Mouse (Mus musculus) liver, adult (tissue): ENCODE results near the gene E330017A01Rik.

Experiments used
- GATA4 ChIP-seq: IDR thresholded peaks from 2 replicates; pipeline ENCODE4 v1.6.1; 2014; ENCODE audit warnings: mild to moderate bottlenecking, low read length; ENCODE audit not compliant: insufficient replicate concordance

Gene E330017A01Rik

GRCm38 (mm10) chr16:58627597-58628335 is 10.8 kb downstream of the E330017A01Rik start:
- TF ChIP-seq GATA4: no peak

GRCm38 (mm10) chr16:58623944-58624343 is 14.6 kb downstream of the E330017A01Rik start:
- no peak for TF ChIP-seq GATA4

- TF ChIP-seq GATA4: no peak
Observed at GRCm38 (mm10) chr16:58623114-58623513, 15.4 kb downstream of the E330017A01Rik start.

- TF ChIP-seq GATA4: no peak
Observed at GRCm38 (mm10) chr16:58622377-58622776, 16.2 kb downstream of the E330017A01Rik start.

- TF ChIP-seq GATA4: no peak
Observed at GRCm38 (mm10) chr16:58617346-58617745, 21.2 kb downstream of the E330017A01Rik start.

GRCm38 (mm10) chr16:58616878-58617277 is 21.7 kb downstream of the E330017A01Rik start, which contains the start of gene Gm813:
TSS of gene Gm813 (minus strand) at chr16:58616978.
- no peak for TF ChIP-seq GATA4

GRCm38 (mm10) chr16:58612969-58613368 is 25.6 kb downstream of the E330017A01Rik start:
- no peak for TF ChIP-seq GATA4

GRCm38 (mm10) chr16:58607101-58607500 is 31.4 kb downstream of the E330017A01Rik start:
- TF ChIP-seq GATA4: no peak

- TF ChIP-seq GATA4: no peak
Observed at GRCm38 (mm10) chr16:58604680-58605079, 33.9 kb downstream of the E330017A01Rik start.

GRCm38 (mm10) chr16:58603831-58604230 is 34.7 kb downstream of the E330017A01Rik start:
- no peak for TF ChIP-seq GATA4

- no peak for TF ChIP-seq GATA4
Observed at GRCm38 (mm10) chr16:58600846-58601245, 37.7 kb downstream of the E330017A01Rik start.

GRCm38 (mm10) chr16:58591299-58591698 is 47.2 kb downstream of the E330017A01Rik start:
- TF ChIP-seq GATA4: no peak

- TF ChIP-seq GATA4: no peak
Observed at GRCm38 (mm10) chr16:58589444-58589843, 49.1 kb downstream of the E330017A01Rik start.
